Comparison of ENCODE assay signal across 9 mouse cellular contexts in genomic region chr1:51334289-51334688, GRCm38 (mm10). TPM values are rescaled to one million over a fixed set of nuclear protein-coding genes. Genes with fewer than 3 reads are reported as not detected.
DNase-seq lines count a peak whose midpoint lies in the region; ATAC-seq lines count a peak whose summit lies in the region.
"Had no signal": no experiment of that assay in that cellular context is flagged by ENCODE, and none has a peak within 500 bp of the region (broad histone marks: within the 10 kb centered on the region; RNA-seq: fewer than 3 reads in every experiment).

No protein-coding gene starts in this region.

- H3K4me2 ChIP-seq in kidney, embryonic 15.5 days, result peak overlapping the region; percentile 73; the same call in 1 of the 2 replicates
- peak overlapping the region; percentile 55; the same call in 1 of the 2 replicates for H3K4me2 ChIP-seq in embryonic facial prominence, embryonic 14.5 days (ENCODE audit: low read depth, low read length)
- peak overlapping the region; percentile 47 for H3K4me2 ChIP-seq in hindbrain, embryonic 15.5 days
- H3K4me2 ChIP-seq in neural tube, embryonic 15.5 days, result peak overlapping the region; percentile 60

- intact Hi-C loops in left cerebral cortex, postnatal 14 days (cut with DNase I), result loop anchor here (1.0 kb wide), 1 partner anchor 372 kb away; no protein-coding TSS in a partner anchor

- H3K36me3 ChIP-seq in kidney, embryonic 15.5 days, result no peaks in the 10 kb centered on the region
- H3K36me3 ChIP-seq in embryonic facial prominence, embryonic 14.5 days (ENCODE audit: control insufficient read depth, insufficient read depth, low read length), result no peaks in the 10 kb centered on the region
- no peaks in the 10 kb centered on the region for H3K36me3 ChIP-seq in hindbrain, embryonic 15.5 days
- H3K36me3 ChIP-seq in neural tube, embryonic 15.5 days, result no peaks in the 10 kb centered on the region
- H3K36me3 ChIP-seq: G1E had no signal

- 0 out of 2 replicates have a peak, but pooled peaks cover 4% of the 10 kb centered on the region for H3K27me3 ChIP-seq in kidney, embryonic 15.5 days
- no peaks in the 10 kb centered on the region for H3K27me3 ChIP-seq in embryonic facial prominence, embryonic 14.5 days (replicated peaks; ENCODE audit: control insufficient read depth, insufficient read depth, low read length)
- no peaks in the 10 kb centered on the region for H3K27me3 ChIP-seq in hindbrain, embryonic 15.5 days
- no peaks in the 10 kb centered on the region for H3K27me3 ChIP-seq in neural tube, embryonic 15.5 days (replicated peaks)

- peak; percentile 65 for ATAC-seq in kidney, embryonic 15.5 days (replicated peaks; ENCODE audit: low FRiP score)
- ATAC-seq in embryonic facial prominence, embryonic 14.5 days (ENCODE audit: low read depth), result peak; percentile 69
- ATAC-seq in hindbrain, embryonic 15.5 days (ENCODE audit: low FRiP score, low read depth), result peak; percentile 82
- peak; percentile 83 for ATAC-seq in neural tube, embryonic 15.5 days (ENCODE audit: low FRiP score)
- ATAC-seq in inflammation-experienced regulatory T-cells, adult 6 months, result no peak

- H3K4me3 ChIP-seq in kidney, embryonic 15.5 days (replicated peaks), result no peak overlapping the region
- H3K4me3 ChIP-seq in embryonic facial prominence, embryonic 14.5 days (ENCODE audit: low read depth, low read length), result no peak overlapping the region
- H3K4me3 ChIP-seq in hindbrain, embryonic 15.5 days, result no peak overlapping the region
- no peak overlapping the region for H3K4me3 ChIP-seq in neural tube, embryonic 15.5 days (replicated peaks)

- H3K9me3 ChIP-seq in kidney, embryonic 15.5 days (replicated peaks), result no peaks in the 10 kb centered on the region
- no peaks in the 10 kb centered on the region for H3K9me3 ChIP-seq in embryonic facial prominence, embryonic 14.5 days (ENCODE audit: control insufficient read depth, low read length)
- no peaks in the 10 kb centered on the region for H3K9me3 ChIP-seq in hindbrain, embryonic 15.5 days
- no peaks in the 10 kb centered on the region for H3K9me3 ChIP-seq in neural tube, embryonic 15.5 days (replicated peaks)
- H3K9me3 ChIP-seq: G1E had no signal

- H3K9ac ChIP-seq in kidney, embryonic 15.5 days, result no peak overlapping the region
- H3K9ac ChIP-seq in embryonic facial prominence, embryonic 14.5 days (ENCODE audit: low read depth, low read length), result no peak overlapping the region
- no peak overlapping the region for H3K9ac ChIP-seq in hindbrain, embryonic 15.5 days
- H3K9ac ChIP-seq in neural tube, embryonic 15.5 days (replicated peaks), result 0 out of 2 replicates have a peak overlapping the region, but pooled peaks have one; percentile 6

- DNase-seq in kidney, adult 8-10 months, result no peak
- DNase-seq in embryonic facial prominence, embryonic 14.5 days (ENCODE audit: low spot score), result no peak
- DNase-seq in left cerebral cortex, postnatal 14 days (ENCODE audit: low spot score in 2 of 2), result peak; percentile 63 to 78
- DNase-seq in spleen, postnatal 36 days (ENCODE audit: low spot score in 2 of 2), result no peak

- no peak overlapping the region for H3K27ac ChIP-seq in kidney, embryonic 15.5 days
- no peak overlapping the region for H3K27ac ChIP-seq in embryonic facial prominence, embryonic 14.5 days (replicated peaks; ENCODE audit: low read depth, low read length)
- H3K27ac ChIP-seq in hindbrain, embryonic 15.5 days (replicated peaks), result peak overlapping the region; percentile 72
- H3K27ac ChIP-seq in neural tube, embryonic 15.5 days (replicated peaks), result peak overlapping the region; percentile 82

- H3K4me1 ChIP-seq in kidney, embryonic 15.5 days, result peaks cover 8% of the 10 kb centered on the region
- H3K4me1 ChIP-seq in embryonic facial prominence, embryonic 14.5 days (ENCODE audit: control insufficient read depth, insufficient read depth, low read length), result peaks cover 3% of the 10 kb centered on the region; the same call in 1 of the 2 replicates
- peaks cover 23% of the 10 kb centered on the region for H3K4me1 ChIP-seq in hindbrain, embryonic 15.5 days (replicated peaks)
- peaks cover 21% of the 10 kb centered on the region for H3K4me1 ChIP-seq in neural tube, embryonic 15.5 days

- 28% methylated on average over 6 of the region's 6 CpGs for WGBS in kidney, embryonic 15.5 days
- 23% methylated on average over 6 of the region's 6 CpGs for WGBS in embryonic facial prominence, embryonic 14.5 days
- 17% methylated on average over 6 of the region's 6 CpGs for WGBS in hindbrain, embryonic 15.5 days
- 19% methylated on average over 6 of the region's 6 CpGs for WGBS in neural tube, embryonic 15.5 days

RNA-seq across cellular contexts. Expression of gene Cavin2, which starts 45.4 kb away (rescaled TPM):
- 28.9 and 33.3 TPM in 2 replicates for polyA plus RNA-seq in kidney, embryonic 15.5 days (2015; fragmentation: Nextera tagmentation; extraction: Ambion mirVana)
- 78.2 and 81.6 TPM in 2 replicates for polyA plus RNA-seq in embryonic facial prominence, embryonic 14.5 days (2014; fragmentation: Nextera tagmentation; extraction: Ambion mirVana)
- polyA plus RNA-seq in hindbrain, embryonic 15.5 days (2015; fragmentation: Nextera tagmentation; extraction: Ambion mirVana), result 10.9 TPM in 2 replicates
- total RNA-seq in left cerebral cortex, postnatal 14 days (2021), result 1 to 10 TPM; 7.1 to 8.8 TPM
- 11.1 and 18.1 TPM in 2 replicates for polyA plus RNA-seq in neural tube, embryonic 15.5 days (2015; fragmentation: Nextera tagmentation; extraction: Ambion mirVana)
- polyA plus RNA-seq in inflammation-experienced regulatory T-cells, adult 6 months (2017; shearing (Covaris generic)), result not detected
- polyA plus RNA-seq: G1E had no signal

Comparison
In these comparisons a context has a peak if more than half of its experiments do, and no peak if none do; other contexts are left out.
1. H3K27ac ChIP-seq: peak in hindbrain, embryonic 15.5 days (single experiment) and neural tube, embryonic 15.5 days (single experiment); none in kidney, embryonic 15.5 days (single experiment) and embryonic facial prominence, embryonic 14.5 days (single experiment).
2. DNase-seq: peak in left cerebral cortex, postnatal 14 days (2 of 2); none in kidney, adult 8-10 months (0 of 2), embryonic facial prominence, embryonic 14.5 days (single experiment) and spleen, postnatal 36 days (0 of 2).
3. RNA of gene Cavin2, which starts 45.4 kb away (polyA plus RNA-seq): 78.2 to 81.6 TPM in embryonic facial prominence, embryonic 14.5 days, 28.9 to 33.3 TPM in kidney, embryonic 15.5 days, 11.1 to 18.1 TPM in neural tube, embryonic 15.5 days and 10.9 TPM in hindbrain, embryonic 15.5 days; not detected in inflammation-experienced regulatory T-cells, adult 6 months; every median in the first group is over 10 times any median in the second.
4. Peak in every context shown above with its lines, with median percentiles within 50 percentile points of each other: H3K4me2 ChIP-seq.